Mouse (Mus musculus) heart, postnatal 0 days (tissue): ENCODE results near the gene 4932414N04Rik. TPM values are rescaled to one million over a fixed set of nuclear protein-coding genes. Genes with fewer than 3 reads are reported as not detected.

ENCODE experiments used
- ATAC-seq: fragments of 200-750 bp; cut with Nextera tagmentation; 2 replicates; pipeline ENCODE4 v1.8.0; 2017; ENCODE audit warnings: low read depth, moderate number of reproducible peaks, moderate library complexity; ENCODE audit not compliant: insufficient read depth
- DNase-seq: peaks from one replicate; pipeline ENCODE4 v3.0.0-alpha.2; 2016; ENCODE audit warnings: low spot score
- H3K27ac ChIP-seq: fragments of 300-500 bp; sonication (generic); 2 replicates; pipeline ENCODE4 v1.5.1; 2014; ENCODE audit warnings: low read depth, mild to moderate bottlenecking
- H3K27me3 ChIP-seq: fragments of 300-500 bp; sonication (generic); 2 replicates; pipeline ENCODE4 v1.6.1; 2014; ENCODE audit warnings: low read length, mixed read lengths; ENCODE audit not compliant: control insufficient read depth, insufficient read depth
- H3K36me3 ChIP-seq: fragments of 300-500 bp; sonication (generic); replicated peaks from 2 replicates; pipeline ENCODE4 v1.6.1; 2014; ENCODE audit warnings: low read length, mixed read lengths; ENCODE audit not compliant: control insufficient read depth, insufficient read depth
- H3K4me1 ChIP-seq: fragments of 300-500 bp; sonication (generic); 2 replicates; pipeline ENCODE4 v1.6.1; 2014; ENCODE audit warnings: antibody characterized with exemption; ENCODE audit not compliant: control insufficient read depth, insufficient read depth
- H3K4me2 ChIP-seq: fragments of 300-500 bp; sonication (generic); 2 replicates; pipeline ENCODE4 v1.6.1; 2014; ENCODE audit warnings: low read depth, mild to moderate bottlenecking, low read length, moderate library complexity
- H3K4me3 ChIP-seq: fragments of 300-500 bp; sonication (generic); 2 replicates; pipeline ENCODE4 v1.5.1; 2014; ENCODE audit warnings: low read depth, low read length
- H3K9ac ChIP-seq: fragments of 300-500 bp; sonication (generic); replicated peaks from 2 replicates; pipeline ENCODE4 v1.6.1; 2014; ENCODE audit warnings: low read depth, low read length, mixed read lengths
- H3K9me3 ChIP-seq: fragments of 300-500 bp; sonication (generic); replicated peaks from 2 replicates; pipeline ENCODE4 v1.6.1; 2016; ENCODE audit warnings: low read length; ENCODE audit not compliant: control insufficient read depth
- CTCF ChIP-seq: IDR thresholded peaks from 2 replicates; pipeline ENCODE4 v1.5.1; 2016; ENCODE audit warnings: antibody characterized with exemption, control low read depth, low read depth
- EP300 ChIP-seq: IDR thresholded peaks from 2 replicates; pipeline ENCODE4 v1.6.1; 2016; ENCODE audit warnings: antibody characterized with exemption, low read depth
- WGBS: fragments of 180-500 bp; shearing (Covaris S2); extraction: QIAGEN DNeasy Blood & Tissue Kit; methylation state at CpG from one replicate; pipeline ENCODE4 v1.1.7; 2014; 5-methylcytosine and 5-hydroxymethylcytosine counted together
- polyA plus RNA-seq: library from polyadenylated mRNA; unstranded; fragments of >200 nt; fragmentation: Nextera tagmentation; extraction: Ambion mirVana; gene quantifications from 2 replicates; pipeline ENCODE4 v1.2.1, GENCODE M21; 2015
- total RNA-seq: library from RNA; depleted of rRNA; stranded (reverse); fragments of >200 nt; gene quantifications from 2 replicates; pipeline ENCODE4 v1.2.3, GENCODE M21; 2014; ENCODE audit warnings: low replicate concordance

Gene 4932414N04Rik
- total and polyA plus RNA-seq, 2 experiments from 2014 or later, result not detected

DNA sequence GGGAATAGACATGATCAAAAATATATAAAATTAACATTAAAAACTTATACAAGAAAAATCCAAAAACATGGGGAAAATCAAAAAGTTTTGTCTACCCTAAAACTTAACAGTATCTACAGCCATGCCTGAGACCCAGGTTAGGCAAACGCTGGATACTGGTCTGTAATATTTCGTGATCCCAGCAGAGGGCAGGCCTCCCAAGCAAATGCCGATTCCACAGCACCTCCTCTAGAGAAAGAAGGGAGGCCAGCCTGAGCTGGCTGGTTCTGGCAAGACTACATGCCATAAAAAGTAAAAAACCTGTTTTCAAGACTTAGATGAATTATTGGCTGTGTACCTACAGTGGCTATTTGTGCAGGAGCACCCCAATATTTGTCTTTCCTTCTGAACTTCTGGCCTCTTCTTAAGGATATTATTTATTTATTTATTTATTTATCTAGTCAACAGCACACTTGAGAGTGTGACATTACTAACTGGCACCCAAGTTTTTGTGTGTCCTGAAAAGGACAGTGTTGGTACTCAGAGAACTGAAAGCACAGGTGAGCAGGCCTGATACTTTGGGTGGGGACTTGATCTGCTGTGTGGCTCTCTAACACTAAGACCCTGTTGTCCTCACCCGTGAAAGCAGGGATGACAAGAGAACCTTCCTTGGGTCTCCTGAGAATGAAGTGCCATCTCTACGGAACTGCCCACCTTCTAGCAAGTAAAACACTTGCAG lies 128.6 kb downstream of the 4932414N04Rik start:
- no peak overlapping the region for H3K4me2 ChIP-seq
- H3K9ac ChIP-seq, result no peak overlapping the region
- H3K4me3 ChIP-seq, result no peak overlapping the region
- WGBS, result 32% methylated on average over 5 of the region's 5 CpGs
- DNase-seq, result peak; percentile 83
- H3K4me1 ChIP-seq, result peaks cover 17% of the 10 kb centered on the region
- TF ChIP-seq EP300, result no peak
- TF ChIP-seq CTCF, result peak; percentile 89
- no peaks in the 10 kb centered on the region for H3K36me3 ChIP-seq
- no peaks in the 10 kb centered on the region for H3K27me3 ChIP-seq
- H3K9me3 ChIP-seq, result no peaks in the 10 kb centered on the region
- peak; percentile 73 for ATAC-seq
- no peak overlapping the region for H3K27ac ChIP-seq

DNA sequence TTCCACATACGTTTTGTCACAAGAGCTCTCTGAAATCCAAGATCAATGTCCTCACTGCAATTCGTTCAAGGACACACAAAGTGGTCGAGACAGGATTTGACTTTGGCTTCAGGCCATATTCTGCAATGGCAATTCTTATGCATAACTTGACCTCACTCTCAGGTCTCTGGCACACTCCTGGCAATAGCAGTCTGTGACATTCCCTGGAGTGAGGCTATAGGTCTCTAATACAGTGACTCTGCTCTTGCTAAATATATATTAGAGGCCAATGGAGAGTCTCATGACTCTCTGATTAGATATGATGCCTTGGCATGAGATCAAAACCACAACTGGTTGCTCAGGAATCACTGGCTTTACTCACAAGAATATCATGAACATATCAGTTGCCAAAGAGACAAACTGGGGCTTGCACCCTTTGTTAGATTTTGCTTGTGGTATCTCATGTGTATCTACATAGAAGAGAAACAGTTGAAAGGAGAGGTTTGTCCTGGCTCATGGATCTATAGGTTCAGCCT lies 130.9 kb downstream of the 4932414N04Rik start:
- no peak; the same call in 1 of the 2 replicates for ATAC-seq
- no peaks in the 10 kb centered on the region for H3K27me3 ChIP-seq
- no peak overlapping the region for H3K4me3 ChIP-seq
- H3K36me3 ChIP-seq, result no peaks in the 10 kb centered on the region
- H3K9ac ChIP-seq, result no peak overlapping the region
- 0 out of 2 replicates have a peak overlapping the region, but pooled peaks have one; percentile 19 for H3K27ac ChIP-seq
- TF ChIP-seq CTCF, result no peak
- TF ChIP-seq EP300, result no peak
- DNase-seq, result peak; percentile 55
- H3K4me2 ChIP-seq, result no peak overlapping the region
- no peaks in the 10 kb centered on the region for H3K9me3 ChIP-seq
- peaks cover 17% of the 10 kb centered on the region for H3K4me1 ChIP-seq
- 14% methylated on average over 3 of the region's 3 CpGs for WGBS

DNA sequence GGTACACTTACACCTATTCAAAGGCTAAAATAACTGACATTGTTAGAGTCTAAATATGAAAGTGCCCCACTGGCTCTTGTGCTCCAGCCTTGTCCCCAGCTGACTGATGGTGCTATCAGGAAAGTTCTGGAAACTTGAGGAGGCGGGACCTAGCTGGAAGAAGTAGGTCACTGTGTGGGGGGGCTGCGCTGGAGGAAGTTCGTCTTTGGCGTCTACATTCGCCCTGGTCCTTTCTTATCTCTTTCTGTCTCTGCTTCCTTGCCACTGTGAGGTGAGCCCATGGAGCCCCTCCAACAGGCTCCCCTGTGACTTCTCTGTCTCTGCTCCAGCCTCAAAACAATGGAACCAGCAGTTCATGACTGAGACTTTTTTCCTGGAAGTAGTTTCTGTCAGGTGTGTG lies 136.0 kb downstream of the 4932414N04Rik start:
- 37% methylated on average over 5 of the region's 5 CpGs for WGBS
- Histone ChIP-seq H3K4me3 (no peak overlapping the region), H3K4me1 (peaks cover 3% of the 10 kb centered on the region), H3K27me3 (no peaks in the 10 kb centered on the region), H3K9me3 (no peaks in the 10 kb centered on the region), H3K4me2 (no peak overlapping the region), H3K27ac (no peak overlapping the region), H3K9ac (no peak overlapping the region), H3K36me3 (no peaks in the 10 kb centered on the region)
- peak; percentile 29 for DNase-seq
- no peak for TF ChIP-seq CTCF
- TF ChIP-seq EP300, result no peak
- no peak; the same call in 1 of the 2 replicates for ATAC-seq

GRCm38 (mm10) chr2:68793472-68793871 lies 137.2 kb downstream of the 4932414N04Rik start:
- no peak overlapping the region for H3K4me3 ChIP-seq
- H3K4me2 ChIP-seq, result no peak overlapping the region
- no peak for TF ChIP-seq CTCF
- TF ChIP-seq EP300, result no peak
- WGBS, result 62% methylated on average over 1 of the region's 1 CpGs
- H3K27me3 ChIP-seq, result no peaks in the 10 kb centered on the region
- DNase-seq, result no peak
- no peaks in the 10 kb centered on the region for H3K4me1 ChIP-seq
- H3K36me3 ChIP-seq, result no peaks in the 10 kb centered on the region
- no peaks in the 10 kb centered on the region for H3K9me3 ChIP-seq
- H3K27ac ChIP-seq, result no peak overlapping the region
- ATAC-seq, result no peak
- no peak overlapping the region for H3K9ac ChIP-seq

DNA sequence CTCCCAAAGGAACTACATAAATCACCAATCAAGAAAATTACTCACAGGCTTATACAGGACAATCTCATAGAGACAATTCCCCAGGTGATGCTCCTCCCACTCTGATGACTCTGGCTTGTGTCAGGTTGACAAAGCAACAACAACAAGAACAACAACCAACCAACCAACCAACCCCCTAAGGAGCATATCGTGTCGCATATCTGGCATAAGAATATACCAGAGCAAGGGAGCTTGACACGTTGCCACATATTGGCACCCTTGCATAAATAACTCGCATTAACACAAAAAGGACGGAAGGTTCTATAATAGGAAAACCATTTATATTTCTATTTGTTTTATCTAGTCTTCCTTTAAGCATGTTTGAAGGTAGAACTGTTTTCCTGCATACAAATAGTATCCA lies 137.9 kb downstream of the 4932414N04Rik start:
- WGBS, result 89% methylated on average over 5 of the region's 5 CpGs
- H3K27ac ChIP-seq, result no peak overlapping the region
- no peaks in the 10 kb centered on the region for H3K27me3 ChIP-seq
- H3K4me1 ChIP-seq, result no peaks in the 10 kb centered on the region
- no peak overlapping the region for H3K4me2 ChIP-seq
- no peak for DNase-seq
- TF ChIP-seq EP300, result no peak
- no peak for TF ChIP-seq CTCF
- no peak overlapping the region for H3K9ac ChIP-seq
- ATAC-seq, result no peak
- H3K9me3 ChIP-seq, result no peaks in the 10 kb centered on the region
- H3K4me3 ChIP-seq, result no peak overlapping the region
- no peaks in the 10 kb centered on the region for H3K36me3 ChIP-seq
